ENCODE assay signal across 8 mouse cellular contexts in the genomic region with DNA sequence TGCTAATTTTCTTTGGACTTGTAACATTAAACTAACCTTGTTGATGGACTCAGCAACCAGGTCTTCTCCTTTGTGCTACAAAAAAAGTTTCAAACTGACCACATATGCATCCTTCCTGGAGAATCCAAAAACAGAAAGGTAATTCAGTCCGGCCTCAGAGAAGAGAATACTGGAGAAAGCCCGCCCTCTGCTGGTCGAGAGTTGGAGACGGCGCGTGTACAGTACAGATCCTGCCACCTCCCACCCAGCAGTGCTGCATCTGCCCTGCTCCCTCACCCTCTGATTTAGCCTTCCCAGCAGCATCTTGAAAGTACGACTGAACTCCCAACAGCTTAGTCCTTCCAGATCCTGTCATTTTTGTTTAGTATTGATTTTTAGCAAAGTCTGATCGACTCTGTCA. TPM values are rescaled to one million over a fixed set of nuclear protein-coding genes. Genes with fewer than 3 reads are reported as not detected.
DNase-seq lines count a peak whose midpoint lies in the region; ATAC-seq and TF ChIP-seq lines count a peak whose summit lies in the region.

No protein-coding gene starts in this region.

- H3K36me3 ChIP-seq in heart, adult 2 months (ENCODE audit: control insufficient read depth, insufficient read depth, low read length), result no peaks in the 10 kb centered on the region
- H3K36me3 ChIP-seq in heart, embryonic 12.5 days, result no peaks in the 10 kb centered on the region
- H3K36me3 ChIP-seq in kidney, embryonic 14.5 days (ENCODE audit: control insufficient read depth, insufficient read depth, low read length), result no peaks in the 10 kb centered on the region
- H3K36me3 ChIP-seq in limb, embryonic 14.5 days (ENCODE audit: control insufficient read depth, insufficient read depth, low read length), result no peaks in the 10 kb centered on the region

- intact Hi-C loops in heart, adult 2 months (cut with DNase I), result loop anchor here (2.0 to 10.0 kb wide), 2 partner anchors 45 to 909 kb away; no protein-coding TSS in a partner anchor

- no peaks in the 10 kb centered on the region for H3K79me2 ChIP-seq in heart, adult 2 months (replicated peaks; ENCODE audit: control insufficient read depth, insufficient read depth, low read length)

- no peak overlapping the region for H3K27ac ChIP-seq in heart, adult 2 months
- no peak overlapping the region for H3K27ac ChIP-seq in heart, embryonic 12.5 days (ENCODE audit: poor library complexity, severe bottlenecking)
- H3K27ac ChIP-seq in kidney, embryonic 14.5 days (ENCODE audit: low read depth, low read length), result no peak overlapping the region
- no peak overlapping the region for H3K27ac ChIP-seq in limb, embryonic 14.5 days (replicated peaks; ENCODE audit: low read depth, low read length)

- 5% methylated on average over 8 of the region's 8 CpGs for WGBS in heart, adult 2 months
- WGBS in heart, embryonic 12.5 days, result 9% methylated on average over 8 of the region's 8 CpGs
- 7% methylated on average over 8 of the region's 8 CpGs for WGBS in kidney, embryonic 14.5 days
- 7% methylated on average over 8 of the region's 8 CpGs for WGBS in limb, embryonic 14.5 days

- H3K9ac ChIP-seq in heart, adult 2 months (ENCODE audit: low read depth, low read length), result no peak overlapping the region
- H3K9ac ChIP-seq in heart, embryonic 12.5 days, result no peak overlapping the region
- no peak overlapping the region for H3K9ac ChIP-seq in kidney, embryonic 14.5 days (ENCODE audit: low read depth, low read length)
- H3K9ac ChIP-seq in limb, embryonic 14.5 days (ENCODE audit: low read depth, low read length, severe bottlenecking), result no peak overlapping the region

- TF ChIP-seq EP300 in heart, adult 2 months (IDR thresholded peaks at IDR 0.05; ENCODE audit: insufficient read depth, low read depth, low read length), result no peak

- no peak overlapping the region for H3K4me2 ChIP-seq in heart, embryonic 12.5 days
- H3K4me2 ChIP-seq in kidney, embryonic 14.5 days (replicated peaks; ENCODE audit: low read depth, low read length), result no peak overlapping the region
- H3K4me2 ChIP-seq in limb, embryonic 14.5 days (replicated peaks; ENCODE audit: low read depth, low read length, severe bottlenecking), result no peak overlapping the region

- no peaks in the 10 kb centered on the region for H3K9me3 ChIP-seq in heart, embryonic 12.5 days (replicated peaks)
- H3K9me3 ChIP-seq in kidney, embryonic 14.5 days (ENCODE audit: control insufficient read depth, low read length), result no peaks in the 10 kb centered on the region
- H3K9me3 ChIP-seq in limb, embryonic 14.5 days (ENCODE audit: control insufficient read depth, low read length), result no peaks in the 10 kb centered on the region

- peak; percentile 65 to 76 for DNase-seq in heart, adult 2 months
- peak; percentile 77 for DNase-seq in embryo, embryonic 11 days
- peak; percentile 53 to 68 for DNase-seq in gastrocnemius, postnatal 4 days (ENCODE audit: low spot score in 2 of 2)
- peak; percentile 54 for DNase-seq in limb, embryonic 14.5 days (ENCODE audit: low spot score)
- DNase-seq in spleen, postnatal 14 days (ENCODE audit: low spot score in 2 of 2), result peak; percentile 17 to 61

- TF ChIP-seq POLR2A in heart, adult 2 months (IDR thresholded peaks at IDR 0.05; ENCODE audit: insufficient read depth, low read depth, low read length), result no peak
- TF ChIP-seq POLR2A in limb, embryonic 14.5 days (IDR thresholded peaks at IDR 0.05; ENCODE audit: borderline replicate concordance, extremely low read depth, insufficient read depth, insufficient read length), result no peak

- H3K27me3 ChIP-seq in heart, adult 2 months (ENCODE audit: control insufficient read depth, insufficient read depth, low read length), result no peaks in the 10 kb centered on the region
- H3K27me3 ChIP-seq in heart, embryonic 12.5 days (replicated peaks), result no peaks in the 10 kb centered on the region; the same call in 1 of the 2 replicates
- H3K27me3 ChIP-seq in kidney, embryonic 14.5 days (ENCODE audit: control insufficient read depth, insufficient read depth, low read length), result no peaks in the 10 kb centered on the region
- H3K27me3 ChIP-seq in limb, embryonic 14.5 days (ENCODE audit: control insufficient read depth, insufficient read depth, low read length), result no peaks in the 10 kb centered on the region

- peak; percentile 85 for TF ChIP-seq CTCF in heart, adult 2 months (IDR thresholded peaks at IDR 0.05)

- ATAC-seq in heart, embryonic 12.5 days (ENCODE audit: insufficient number of reproducible peaks, low FRiP score), result no peak
- ATAC-seq in kidney, embryonic 14.5 days (ENCODE audit: low FRiP score, low TSS enrichment), result peak; percentile 88
- ATAC-seq in limb, embryonic 14.5 days (ENCODE audit: low FRiP score, low read depth), result peak; percentile 65; the same call in 1 of the 2 replicates
- peak; percentile 77 for ATAC-seq in monocyte, adult 5-6 weeks (replicated peaks; ENCODE audit: insufficient number of reproducible peaks, low FRiP score, low TSS enrichment, poor library complexity, severe bottlenecking)

- H3K4me1 ChIP-seq in heart, adult 2 months (ENCODE audit: control insufficient read depth, insufficient read depth, low read length), result no peaks in the 10 kb centered on the region
- H3K4me1 ChIP-seq in heart, embryonic 12.5 days (replicated peaks), result no peaks in the 10 kb centered on the region
- H3K4me1 ChIP-seq in kidney, embryonic 14.5 days (ENCODE audit: control insufficient read depth, insufficient read depth, low read length), result no peaks in the 10 kb centered on the region
- no peaks in the 10 kb centered on the region for H3K4me1 ChIP-seq in limb, embryonic 14.5 days (ENCODE audit: control insufficient read depth, insufficient read depth, low read length)

- H3K4me3 ChIP-seq in heart, adult 2 months, result no peak overlapping the region
- no peak overlapping the region for H3K4me3 ChIP-seq in heart, embryonic 12.5 days
- no peak overlapping the region for H3K4me3 ChIP-seq in kidney, embryonic 14.5 days (ENCODE audit: low read length)
- no peak overlapping the region for H3K4me3 ChIP-seq in limb, embryonic 14.5 days (replicated peaks; ENCODE audit: low read length)

RNA-seq across cellular contexts. Expression of a gene that starts 9.4 kb away (rescaled TPM):
- 1 to 10 TPM; 3.7 to 3.9 TPM for total RNA-seq in heart, adult 2 months (2021)
- 1.6 and 2.2 TPM in 2 replicates for polyA plus RNA-seq in heart, adult 2 months (2012; rRNA removed)
- 7.8 and 8.1 TPM in 2 replicates for polyA plus RNA-seq in heart, embryonic 12.5 days (2016; fragmentation: Nextera tagmentation; extraction: Ambion mirVana)
- total RNA-seq in gastrocnemius, postnatal 4 days (2021), result 1 to 10 TPM; 6.5 to 9.1 TPM
- 18.3 and 19.0 TPM in 2 replicates for polyA plus RNA-seq in kidney, embryonic 14.5 days (2014; fragmentation: Nextera tagmentation; extraction: Ambion mirVana)
- polyA plus RNA-seq in limb, embryonic 14.5 days (2012; rRNA removed), result 8.7 and 10.7 TPM in 2 replicates
- 13.1 and 13.5 TPM in 2 replicates for polyA plus RNA-seq in limb, embryonic 14.5 days (2014; fragmentation: Nextera tagmentation; extraction: Ambion mirVana)
- 10.5 to 13.3 TPM (median 12.1 TPM) in 3 replicates for total RNA-seq in monocyte, adult 5-6 weeks (2017)

RNA-seq across cellular contexts. Expression of a gene that starts 15.8 kb away (rescaled TPM):
- total RNA-seq in heart, adult 2 months (2021), result not detected
- not detected in 2 replicates for polyA plus RNA-seq in heart, adult 2 months (2012; rRNA removed)
- not detected in 2 replicates for polyA plus RNA-seq in heart, embryonic 12.5 days (2016; fragmentation: Nextera tagmentation; extraction: Ambion mirVana)
- not detected for total RNA-seq in gastrocnemius, postnatal 4 days (2021)
- polyA plus RNA-seq in kidney, embryonic 14.5 days (2014; fragmentation: Nextera tagmentation; extraction: Ambion mirVana), result not detected in 2 replicates
- not detected in 2 replicates for polyA plus RNA-seq in limb, embryonic 14.5 days (2012; rRNA removed)
- polyA plus RNA-seq in limb, embryonic 14.5 days (2014; fragmentation: Nextera tagmentation; extraction: Ambion mirVana), result not detected in 2 replicates
- not detected in 3 replicates for total RNA-seq in monocyte, adult 5-6 weeks (2017)
